Mouse (Mus musculus): ENCODE measurements around the gene Tbl3.

- TF ChIP-seq POLR2A (IDR thresholded peaks at IDR 0.05; ENCODE audit: insufficient read length, low read depth) (no peak), POLR2AphosphoS2 (IDR thresholded peaks at IDR 0.05; ENCODE audit: insufficient read length, low read depth) (no peak), CEBPB (IDR thresholded peaks at IDR 0.05; ENCODE audit: insufficient read depth, poor library complexity, severe bottlenecking) (no peak), MYOG (IDR thresholded peaks at IDR 0.05; ENCODE audit: control insufficient read depth in 1 of 3, insufficient read depth in 1 of 3, insufficient read length in 2 of 3, low read depth in 2 of 3) (no peak), E2F4 (IDR thresholded peaks at IDR 0.05; ENCODE audit: insufficient read depth) (no peak), MAX (IDR thresholded peaks at IDR 0.05; ENCODE audit: low read depth) (no peak)
Observed at GRCm38 (mm10) chr17:24667416-24667815, 40.0 kb downstream of the Tbl3 start.

Measured in myocyte (in vitro differentiated cells).